Mouse (Mus musculus) E14TG2a.4 (cell line): ENCODE measurements around the gene Gm960.

Experiments
- CTCF ChIP-seq: conservative IDR thresholded peaks from 2 replicates; pipeline ENCODE4 v1.5.1; 2014; ENCODE audit warnings: low read length
- NANOG ChIP-seq: IDR thresholded peaks from 2 replicates; pipeline ENCODE4 v1.6.1; 2014; ENCODE audit warnings: borderline replicate concordance, low read length, mixed read lengths
- POU5F1 ChIP-seq: IDR thresholded peaks from 2 replicates; pipeline ENCODE4 v1.6.1; 2014; ENCODE audit warnings: low read length, borderline replicate concordance

GRCm38 (mm10) chr19:4625829-4626535 is 72.5 kb downstream of the Gm960 start:
- TF ChIP-seq CTCF, result no peak
- TF ChIP-seq POU5F1, result no peak
- TF ChIP-seq NANOG, result no peak
